Mouse (Mus musculus) CD4-positive, CD25-positive, alpha-beta regulatory T cell, adult 4 months (primary cell): ENCODE results near the gene Amph. TPM values are rescaled to one million over a fixed set of nuclear protein-coding genes. Genes with fewer than 3 reads are reported as not detected.
A peak's percentile ranks its signal among the peaks of the same experiment; 100 is the strongest.
"Not testable (repeated sequence)": the region's sequence is repeated elsewhere in the genome, so short reads cannot be mapped to it uniquely, and the experiment has no call there.

Source experiments
- ATAC-seq: one replicate; pipeline ENCODE4 v1.8.0; 2017
- polyA plus RNA-seq, 2 experiments: library from polyadenylated mRNA; unstranded; fragments of 100-300 nt; shearing (Covaris generic); gene quantifications; one replicate each; pipeline ENCODE4 v1.2.1; 2017

The Amph gene
- polyA plus RNA-seq, 2 experiments from 2014 or later = 0.63 TPM; not detected in 1

DNA sequence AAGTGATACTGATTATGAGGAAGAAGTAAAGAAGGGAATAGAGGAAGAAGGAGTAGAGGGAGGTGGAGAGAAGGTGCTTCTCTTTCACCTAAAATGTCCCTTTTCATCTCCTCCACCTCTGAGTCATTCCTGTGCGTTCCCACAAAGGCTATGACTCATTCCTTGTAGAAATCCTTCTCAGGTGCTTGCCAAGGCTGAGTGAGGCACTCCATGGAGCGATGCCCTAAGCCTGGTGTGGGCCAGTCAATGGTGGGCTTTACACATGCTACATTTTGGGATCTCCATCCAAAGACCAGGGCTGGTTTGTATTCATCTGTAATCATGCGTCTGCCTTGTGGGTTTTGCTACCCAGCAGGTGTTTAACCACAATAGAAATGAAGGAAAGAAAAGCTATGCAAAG lies 78.9 kb downstream of the Amph start:
- ATAC-seq = no peak

DNA sequence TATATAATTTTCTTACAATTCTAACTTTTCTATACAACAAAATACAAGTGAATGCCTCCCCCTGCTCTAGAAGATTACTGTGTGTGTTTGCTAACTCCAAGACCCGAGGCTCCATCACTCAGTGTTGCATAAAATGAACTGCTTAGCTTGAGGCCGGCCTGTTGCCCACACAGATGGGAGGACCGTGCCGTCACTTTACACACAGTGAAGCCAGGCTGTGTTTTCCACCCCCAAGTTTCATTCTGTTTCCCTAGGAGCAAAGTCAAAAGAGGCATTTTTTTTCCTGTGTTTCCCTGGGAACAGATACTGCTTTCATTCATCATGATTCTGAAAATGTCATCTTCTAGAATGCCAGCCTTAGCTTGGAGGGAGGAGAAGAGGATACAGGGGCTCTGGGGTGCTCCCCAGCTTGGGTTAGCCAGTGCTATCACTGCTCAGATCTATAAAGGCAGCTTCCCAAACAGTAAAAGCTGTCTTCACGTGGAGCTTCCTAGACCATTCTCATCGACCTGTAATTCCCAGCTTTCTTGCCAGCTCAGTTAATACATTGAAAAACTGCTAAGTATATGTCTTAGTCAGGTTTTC lies 79.9 kb downstream of the Amph start:
- ATAC-seq = no peak

DNA sequence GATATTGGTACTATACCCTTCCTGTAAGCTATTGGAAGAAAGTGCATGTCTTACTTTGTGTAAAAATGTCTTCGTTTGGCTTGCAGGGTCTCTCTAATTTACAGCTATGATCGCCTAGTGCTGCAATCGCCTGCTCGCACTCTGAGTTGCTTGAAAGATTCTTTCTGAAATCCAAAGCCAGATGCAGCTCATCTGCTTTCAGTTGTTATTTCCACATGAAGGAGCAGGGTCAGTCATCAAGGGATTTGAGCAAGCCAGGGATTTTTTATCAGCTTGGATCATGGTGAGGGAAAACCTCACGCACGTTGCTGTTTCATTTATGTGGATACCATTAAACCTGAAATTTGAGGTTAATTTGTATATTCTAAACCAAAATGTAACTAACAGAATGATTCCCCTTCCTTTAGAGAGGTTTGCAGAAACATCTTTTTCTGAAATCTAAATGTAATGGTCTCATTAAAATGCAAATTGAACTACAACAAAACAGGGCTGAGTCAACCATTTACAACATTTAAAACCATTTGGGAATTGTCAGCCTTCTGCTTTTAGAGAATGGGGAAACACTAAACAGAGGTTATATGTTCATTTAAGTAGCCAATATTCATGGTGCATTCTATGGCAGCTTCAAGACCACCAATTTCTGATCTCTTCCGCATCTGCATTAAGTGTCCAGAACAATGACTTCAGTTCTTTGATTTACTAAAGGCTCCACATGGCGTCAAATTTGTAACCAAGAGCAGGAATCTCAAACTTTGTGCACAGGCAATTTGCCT lies 84.1 kb downstream of the Amph start:
- ATAC-seq = no peak

DNA sequence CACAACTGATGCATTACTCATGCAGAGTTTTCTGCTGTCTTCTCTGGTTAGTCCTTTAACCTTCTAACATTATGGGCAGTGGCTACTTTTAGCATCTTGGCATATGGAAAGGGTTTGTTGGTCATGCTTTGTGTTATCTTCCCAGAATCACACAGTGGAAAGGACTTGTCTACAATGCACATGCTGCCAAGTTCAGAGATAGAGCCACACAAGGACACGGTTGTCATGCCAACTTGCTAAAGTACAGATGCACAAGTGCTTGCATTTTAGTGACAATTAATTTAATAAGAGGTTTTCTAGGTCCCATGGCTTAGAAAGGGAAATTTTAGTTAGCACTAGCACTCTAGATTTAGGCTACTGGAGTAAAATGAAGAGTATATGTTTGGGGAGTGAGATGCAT lies 104.1 kb downstream of the Amph start:
- no peak for ATAC-seq

DNA sequence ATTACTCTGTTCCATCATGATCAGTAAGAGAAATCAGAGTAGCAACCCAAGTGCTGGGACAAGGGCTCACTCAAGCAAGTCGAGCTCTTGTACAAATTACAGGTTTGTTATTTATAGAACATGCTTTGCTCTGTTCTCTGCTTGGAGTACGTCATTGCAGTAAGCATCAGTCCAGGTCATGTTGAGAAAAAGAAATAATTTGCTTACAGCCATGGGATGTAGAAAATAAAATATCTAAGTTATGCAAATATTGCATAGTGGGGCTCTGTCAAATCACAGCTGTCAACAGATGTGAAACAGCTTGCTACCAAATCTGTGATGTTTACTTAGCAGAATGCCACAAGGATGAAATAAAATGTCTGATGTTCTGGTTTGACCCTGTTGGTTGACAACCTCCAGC lies 106.5 kb downstream of the Amph start:
- no peak for ATAC-seq

DNA sequence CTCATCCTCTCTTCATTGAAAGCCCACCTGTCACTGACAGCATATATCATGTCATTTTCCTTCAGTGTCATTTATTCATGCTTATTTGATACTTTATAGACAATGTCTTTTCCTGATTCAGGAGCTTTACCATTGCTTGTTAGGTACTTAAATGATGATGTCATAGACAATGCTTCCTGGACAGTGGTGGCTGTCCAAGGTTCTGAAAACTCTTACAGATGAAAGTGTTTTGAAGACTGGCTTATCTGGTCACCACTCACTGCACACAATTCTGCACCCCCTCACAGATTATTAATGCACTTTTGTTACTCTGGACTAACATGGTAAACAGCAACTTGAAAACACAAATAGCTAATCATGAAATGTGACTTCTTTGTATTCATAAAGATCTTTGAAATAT lies 124.3 kb downstream of the Amph start:
- ATAC-seq = no peak

DNA sequence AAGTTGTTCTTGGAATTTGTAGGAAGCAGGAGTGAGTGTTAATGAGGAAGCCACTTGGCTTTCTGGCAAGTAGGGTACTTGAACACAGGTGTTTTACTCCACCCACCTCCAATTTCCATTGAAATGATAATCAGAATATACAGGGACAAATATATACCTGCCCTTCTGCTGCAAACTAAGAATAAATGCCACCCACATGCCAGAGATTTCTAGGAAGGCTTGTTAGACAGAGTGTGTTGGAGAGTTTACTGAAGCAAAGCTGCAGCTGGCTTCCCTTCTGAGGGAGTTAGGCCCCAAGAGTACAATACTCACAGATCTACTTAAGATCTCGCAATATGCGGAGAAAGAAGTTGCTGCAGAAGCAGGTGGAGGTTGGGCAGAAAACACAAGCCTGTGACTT lies 129.4 kb downstream of the Amph start:
- ATAC-seq = no peak

DNA sequence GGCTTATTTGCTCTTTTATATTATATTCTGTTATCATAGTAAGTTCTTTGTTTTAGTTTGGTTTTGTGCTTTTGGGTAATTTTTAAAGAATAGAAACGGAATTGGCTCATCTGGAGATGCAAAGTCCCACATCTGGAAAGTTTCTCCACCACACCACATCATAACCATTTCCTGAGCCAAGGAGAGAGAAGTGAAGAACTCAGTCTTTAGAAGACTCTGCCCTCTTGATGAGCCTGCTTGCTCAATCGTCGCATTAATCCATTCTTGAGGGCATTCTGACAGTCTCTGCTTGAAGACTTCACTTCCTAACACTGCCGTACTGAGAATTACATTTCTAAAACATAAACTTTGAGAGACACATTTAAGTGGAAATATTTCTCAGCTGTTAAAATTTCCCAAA lies 133.9 kb downstream of the Amph start:
- no peak for ATAC-seq

DNA sequence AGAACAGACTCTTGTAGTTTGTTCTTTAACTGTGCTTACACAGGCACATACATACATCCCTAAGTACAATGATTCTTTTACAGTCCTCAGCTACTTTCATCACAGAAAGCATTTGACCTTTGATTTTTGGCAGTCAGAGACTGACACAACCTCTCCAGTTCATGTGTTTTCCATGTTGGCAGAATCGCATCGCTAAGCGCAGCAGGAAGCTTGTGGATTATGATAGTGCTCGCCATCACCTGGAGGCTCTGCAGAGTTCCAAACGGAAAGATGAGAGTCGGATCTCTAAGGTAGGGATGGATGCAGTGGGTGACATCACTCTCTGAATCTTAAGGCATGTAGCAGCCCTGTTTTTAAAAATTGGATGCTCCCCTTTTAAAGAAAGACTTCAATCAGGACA lies 146.6 kb downstream of the Amph start:
- no peak for ATAC-seq

DNA sequence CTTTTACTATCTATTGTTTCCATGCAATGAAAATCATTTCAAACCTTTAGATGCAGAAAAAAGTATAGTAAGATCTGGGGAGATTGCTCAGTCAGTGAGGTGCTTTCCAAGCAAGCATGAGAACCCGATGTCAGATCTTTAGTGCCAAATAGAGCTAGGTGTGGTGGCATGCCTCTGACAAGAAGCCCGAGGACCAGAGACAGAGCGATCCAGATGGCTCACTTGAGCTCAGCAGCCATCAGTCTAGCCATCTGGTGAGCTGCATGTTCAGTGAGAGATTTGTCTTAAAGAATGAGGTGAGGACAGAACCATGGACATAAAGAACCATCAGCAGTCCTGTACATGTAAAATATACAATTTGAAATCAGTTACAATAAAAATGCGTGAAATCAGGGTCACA lies 149.1 kb downstream of the Amph start:
- no peak for ATAC-seq

DNA sequence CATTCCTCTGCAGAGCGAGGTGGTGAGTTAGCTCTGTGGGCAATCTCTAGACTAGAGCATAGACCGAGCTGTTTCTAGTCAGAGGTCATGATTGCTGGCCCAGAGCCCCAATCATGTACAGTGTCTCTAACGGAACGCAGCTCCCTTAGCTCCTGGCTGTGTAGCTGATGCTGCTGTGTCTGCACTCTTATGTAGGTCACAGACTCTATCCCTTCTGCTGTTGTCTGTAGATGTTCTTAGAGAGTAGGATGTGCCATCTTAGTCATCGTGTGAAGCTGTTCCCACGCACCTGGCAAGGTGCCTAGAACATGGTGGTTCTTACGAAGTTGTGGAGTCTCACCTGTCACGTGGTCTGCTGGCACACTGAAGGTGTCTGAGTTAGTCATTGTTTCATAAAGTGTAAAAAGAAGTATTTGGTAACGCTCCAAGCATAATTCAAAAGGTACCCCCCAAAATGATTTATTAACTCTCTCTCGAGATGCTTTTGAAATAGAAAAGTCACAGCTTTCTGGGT lies 153.9 kb downstream of the Amph start:
- no peak for ATAC-seq

DNA sequence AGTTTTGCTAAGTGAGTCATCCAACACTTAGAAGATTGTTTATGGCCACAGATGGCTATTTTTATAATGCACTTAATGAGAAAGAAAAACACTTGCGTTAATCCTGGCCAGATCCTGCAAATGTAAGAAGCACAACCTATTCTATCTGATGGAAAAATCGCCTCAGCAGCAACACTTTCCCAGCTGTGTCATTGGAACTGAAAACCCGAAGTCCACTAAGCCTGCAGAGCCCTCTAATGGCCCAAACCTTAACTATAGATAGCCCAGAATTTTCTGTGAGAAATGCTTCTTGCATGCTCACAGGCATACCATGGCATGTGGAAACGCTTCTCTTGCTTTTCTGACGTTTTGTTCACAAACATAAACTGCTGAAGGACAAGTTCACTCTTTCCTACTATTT lies 158.4 kb downstream of the Amph start:
- ATAC-seq = no peak

DNA sequence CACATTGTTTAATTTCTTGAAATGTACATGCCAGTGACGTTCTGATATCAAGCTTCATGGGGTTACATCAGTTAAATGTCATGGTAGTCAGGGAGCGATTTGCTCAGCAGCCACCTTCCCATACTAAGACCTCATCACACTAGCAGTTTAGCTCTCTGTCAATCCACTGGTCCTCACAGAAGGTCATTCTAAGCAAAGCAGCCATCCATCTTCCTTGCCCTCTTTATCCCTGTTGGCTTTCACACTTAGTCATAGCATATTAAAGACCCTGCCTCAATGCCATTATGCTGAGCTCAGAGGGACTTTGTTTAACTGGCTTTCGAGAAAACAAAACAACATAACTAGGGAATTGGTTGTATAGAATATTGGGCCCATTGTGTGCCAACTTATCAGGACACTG lies 161.3 kb downstream of the Amph start:
- ATAC-seq = no peak

DNA sequence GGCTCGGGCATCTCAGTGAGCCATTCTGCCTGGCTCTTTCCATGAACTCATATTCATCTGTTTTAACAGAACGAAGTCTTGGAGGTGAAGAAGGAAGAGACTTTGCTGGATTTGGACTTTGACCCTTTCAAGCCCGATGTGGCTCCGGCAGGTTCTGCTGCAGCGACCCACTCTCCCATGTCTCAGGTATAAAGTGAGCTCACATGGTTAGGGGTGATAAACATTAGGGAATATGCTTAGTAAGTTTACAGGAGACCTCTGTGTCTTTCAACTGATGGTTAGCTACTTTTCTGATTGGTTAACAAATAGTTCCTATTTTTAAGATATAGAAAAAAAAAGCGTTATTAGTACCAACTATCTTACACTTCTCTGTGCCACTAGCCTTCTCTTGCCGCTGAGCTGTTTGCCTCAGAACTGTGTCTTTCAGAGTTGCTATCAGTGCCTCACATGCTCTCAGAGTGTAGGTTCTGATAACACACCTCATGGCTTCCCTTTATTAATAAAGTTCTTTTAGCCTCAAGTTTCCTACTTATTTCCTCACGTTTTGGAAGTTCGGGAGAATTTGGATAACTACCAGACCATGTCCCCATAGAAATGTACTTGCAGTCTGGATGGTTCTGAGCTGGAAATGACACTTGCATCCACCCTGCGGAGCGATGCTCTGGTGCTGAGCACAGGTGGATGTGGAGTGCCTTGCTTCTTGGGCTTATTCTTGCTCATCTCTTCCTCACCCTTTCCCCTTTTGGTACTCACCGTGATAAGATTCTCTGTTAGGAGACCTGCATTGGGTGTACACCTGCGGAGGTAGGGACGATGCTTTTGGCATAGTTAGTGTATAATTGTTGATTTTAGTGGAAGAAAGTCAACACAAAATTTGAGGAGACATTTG lies 165.3 kb downstream of the Amph start:
- no peak for ATAC-seq

DNA sequence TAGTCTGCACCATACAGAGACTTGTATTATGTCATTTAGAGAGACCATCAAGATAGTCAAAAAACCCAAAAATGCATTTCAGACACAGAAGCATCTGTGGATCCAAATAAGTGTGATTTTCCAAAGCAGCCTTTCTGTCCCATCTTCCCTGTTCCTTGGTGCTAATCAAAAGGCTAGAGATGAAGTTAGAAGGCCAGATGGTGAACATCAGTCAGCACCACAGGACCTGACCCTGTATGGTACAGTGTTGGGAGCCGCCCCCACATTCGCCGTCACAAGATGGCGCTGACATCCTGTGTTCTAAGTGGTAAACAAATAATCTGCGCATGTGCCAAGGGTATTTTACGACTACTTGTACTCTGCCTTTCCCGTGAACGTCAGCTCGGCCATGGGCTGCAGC lies 166.8 kb downstream of the Amph start:
- ATAC-seq = not testable (repeated sequence)

DNA sequence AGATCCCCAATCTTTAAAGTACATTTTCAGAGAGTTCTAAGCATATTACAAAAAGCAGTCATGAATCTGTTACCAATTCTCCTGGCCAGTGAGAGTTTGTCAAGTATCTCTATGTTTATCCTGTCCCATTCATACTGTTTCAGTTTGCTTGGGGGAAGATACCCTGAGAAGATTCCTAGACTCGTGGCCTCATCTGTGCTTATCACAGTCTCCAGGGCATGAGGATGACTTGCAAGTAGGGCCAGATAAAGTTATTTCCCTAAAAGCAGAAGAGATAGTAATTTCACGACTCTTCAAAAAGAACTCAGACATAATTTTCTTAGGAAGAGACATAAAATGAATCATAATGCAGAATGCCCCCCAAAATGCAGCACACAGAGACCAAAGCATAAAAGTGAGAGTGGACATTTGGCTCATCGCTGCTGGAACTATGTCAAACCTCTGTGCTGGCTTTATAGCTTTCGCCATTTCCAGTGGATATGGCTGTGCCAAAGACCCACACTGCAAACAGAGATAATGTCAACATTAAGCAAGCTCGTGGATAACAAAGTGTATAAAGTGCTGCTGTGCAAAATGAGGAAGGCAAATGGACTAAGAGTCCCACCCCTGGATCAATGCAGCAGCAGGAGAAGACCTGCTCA lies 179.0 kb downstream of the Amph start:
- ATAC-seq = no peak

DNA sequence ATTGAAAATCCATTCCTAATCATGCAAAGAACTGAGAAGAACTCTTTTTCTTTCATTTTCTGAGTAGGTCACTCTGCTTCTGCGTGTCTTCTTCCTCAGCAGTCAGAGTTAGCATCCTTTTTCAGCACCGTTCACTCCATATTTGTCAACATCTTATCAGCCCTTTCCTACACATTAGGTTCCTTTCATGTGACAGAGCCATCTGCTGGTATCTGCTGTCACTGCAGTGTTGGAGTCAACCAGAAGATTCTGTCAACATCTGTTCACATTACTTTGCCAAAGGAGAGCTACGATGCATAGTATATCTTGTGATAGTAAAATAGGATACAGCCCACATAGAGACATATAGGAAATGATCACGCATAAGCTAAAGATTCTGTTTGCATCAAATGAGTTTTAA lies 185.8 kb downstream of the Amph start:
- ATAC-seq = peak; percentile 70

DNA sequence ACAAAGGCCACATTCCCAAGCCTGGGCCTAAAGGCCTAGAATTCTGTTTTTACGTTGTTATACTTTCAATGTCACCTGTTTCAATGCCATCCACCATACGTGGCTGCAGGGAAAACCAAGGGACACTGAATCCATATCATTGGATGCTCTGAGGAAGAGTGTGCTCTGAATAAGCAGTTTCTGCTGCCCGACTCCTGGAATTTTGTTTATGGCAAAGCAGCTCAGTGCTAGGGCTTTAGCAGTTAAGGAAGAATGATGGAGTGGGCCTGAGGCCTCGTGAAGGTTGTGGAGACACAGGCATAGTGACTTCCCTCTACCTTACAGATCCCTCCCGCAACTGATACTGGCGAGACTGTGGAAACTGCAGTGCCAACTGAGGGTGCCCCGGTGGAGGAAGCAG lies 189.2 kb downstream of the Amph start:
- no peak for ATAC-seq

DNA sequence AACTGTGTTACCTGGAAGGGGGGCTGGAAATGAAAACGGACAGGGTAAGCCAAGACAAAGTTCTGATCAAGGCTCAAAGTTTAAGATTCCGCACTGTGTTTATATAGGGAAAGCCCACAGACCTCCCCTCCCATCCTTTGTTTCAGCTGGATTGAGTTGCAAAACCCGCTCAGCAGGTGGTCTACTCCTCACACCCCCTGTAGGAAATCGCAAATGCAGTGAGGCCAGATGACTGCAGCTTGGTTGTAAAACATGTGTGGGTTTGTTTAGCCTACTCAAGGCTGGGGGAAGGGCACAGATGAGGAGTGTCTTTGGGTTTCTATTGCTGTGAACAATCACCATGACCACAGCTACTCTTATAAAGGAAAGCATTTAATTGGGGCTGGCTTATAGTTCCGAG lies 189.9 kb downstream of the Amph start:
- ATAC-seq = no peak

DNA sequence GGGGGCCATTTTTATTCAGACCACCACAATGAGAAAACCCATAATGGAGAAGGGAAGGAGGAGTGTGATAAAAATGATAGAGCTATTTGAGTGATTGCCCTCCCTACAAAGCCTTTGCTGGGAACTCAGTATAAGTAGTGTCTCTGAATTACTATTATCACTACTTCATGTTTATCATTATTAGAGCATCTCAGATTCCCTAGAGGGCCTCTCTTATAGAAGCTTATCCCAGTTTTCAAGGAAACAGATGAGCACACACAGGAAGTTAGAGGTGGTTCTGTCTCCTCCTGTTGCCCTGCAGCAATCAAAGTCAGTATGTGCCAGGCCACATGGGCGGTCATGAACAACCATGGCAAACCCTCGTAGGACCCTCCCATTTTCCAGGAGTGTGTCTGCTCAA lies 190.5 kb downstream of the Amph start:
- ATAC-seq = no peak

DNA sequence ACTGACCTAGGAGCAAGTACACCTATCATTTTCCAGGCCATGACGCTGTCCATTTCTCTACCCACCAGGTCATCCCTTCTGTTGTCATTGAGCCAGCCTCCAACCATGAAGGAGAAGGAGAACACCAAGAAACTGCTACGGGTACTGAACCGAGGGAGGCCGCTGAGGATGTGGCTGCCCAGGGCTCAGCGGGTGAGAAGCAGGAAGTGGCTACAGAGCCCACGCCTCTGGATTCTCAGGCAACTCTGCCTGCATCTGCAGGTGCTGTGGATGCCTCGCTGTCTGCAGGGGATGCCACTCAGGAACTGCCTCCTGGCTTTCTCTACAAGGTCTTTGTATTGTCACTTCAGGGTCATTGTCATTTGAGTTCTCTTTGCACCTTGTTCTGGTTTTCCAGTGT lies 191.1 kb downstream of the Amph start:
- peak; percentile 60 for ATAC-seq

DNA sequence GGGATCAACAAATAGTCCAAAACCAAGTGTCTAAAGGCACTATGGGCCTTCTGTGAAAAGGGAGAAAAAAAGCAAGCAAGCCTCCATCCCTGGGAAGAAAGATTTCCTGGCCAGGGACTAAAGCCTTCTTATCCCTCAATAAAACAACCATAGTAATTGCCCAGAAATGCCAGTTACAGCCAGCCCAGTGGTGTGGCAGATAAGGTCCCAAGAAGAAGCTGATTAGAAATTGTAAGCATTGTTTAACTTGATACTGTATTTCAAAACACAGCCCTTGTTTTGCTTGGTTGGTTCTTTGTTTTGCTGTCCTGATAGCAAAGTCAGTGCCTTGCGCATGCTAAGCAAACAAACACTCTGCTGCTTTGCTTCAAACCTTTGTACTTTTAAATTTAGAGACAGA lies 191.8 kb downstream of the Amph start:
- ATAC-seq = no peak

DNA sequence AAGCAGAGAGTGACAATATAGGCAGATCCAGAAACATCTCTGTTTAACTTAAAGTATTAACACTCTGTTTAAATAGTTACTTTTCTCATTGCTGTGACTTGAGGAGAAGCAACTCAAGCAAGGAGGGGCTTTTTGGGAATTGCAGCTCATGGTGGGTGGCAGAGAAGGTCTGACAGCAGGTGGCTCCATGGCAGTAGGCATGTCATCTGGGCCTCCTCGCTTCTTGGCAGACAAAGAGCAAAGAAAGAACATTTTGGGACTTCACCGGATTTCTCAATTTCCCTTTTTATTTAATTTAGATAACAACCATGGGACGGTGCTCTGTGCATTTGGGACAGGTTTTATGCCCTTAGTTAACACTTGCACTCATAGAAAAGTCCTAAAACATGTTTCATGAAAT lies 195.8 kb downstream of the Amph start:
- no peak for ATAC-seq
